9 mouse cellular contexts compared by ENCODE assay signal in the genomic region with DNA sequence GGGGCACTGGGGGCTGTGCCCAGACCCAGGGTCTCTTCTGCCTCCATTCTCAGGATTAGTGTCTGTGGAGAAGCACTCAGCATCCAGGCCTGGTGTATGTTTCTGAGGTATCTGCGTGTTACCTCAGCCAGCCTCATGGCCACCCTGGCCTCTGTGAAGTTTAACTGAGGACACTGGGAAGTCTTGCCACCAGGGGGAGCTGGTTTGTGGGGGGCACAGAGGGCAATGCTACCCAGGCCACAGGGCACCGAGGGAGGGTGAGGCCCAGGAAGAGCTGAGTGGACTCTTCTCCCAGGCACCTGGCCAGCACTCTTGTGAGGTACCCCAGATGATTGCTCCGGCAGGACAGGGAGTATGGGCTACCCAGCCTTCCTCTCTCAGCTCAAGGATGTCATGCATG. TPM values are rescaled to one million over a fixed set of nuclear protein-coding genes. Genes with fewer than 3 reads are reported as not detected.
A peak's percentile ranks its signal among the peaks of the same experiment; 100 is the strongest.
DNase-seq lines count a peak whose midpoint lies in the region; ATAC-seq and TF ChIP-seq lines count a peak whose summit lies in the region.
"Had no signal": no experiment of that assay in that cellular context is flagged by ENCODE, and none has a peak within 500 bp of the region (broad histone marks: within the 10 kb centered on the region; RNA-seq: fewer than 3 reads in every experiment).

No protein-coding gene starts in this region.

- peaks cover 3% of the 10 kb centered on the region for H3K4me1 ChIP-seq in thymus, adult 2 months (replicated peaks; ENCODE audit: control insufficient read depth, insufficient read depth, low read length)
- peaks cover 6% of the 10 kb centered on the region; the same call in 1 of the 2 replicates for H3K4me1 ChIP-seq in lung, embryonic 14.5 days (ENCODE audit: insufficient read depth)

- no peak overlapping the region for H3K4me3 ChIP-seq in thymus, adult 2 months (ENCODE audit: control insufficient read depth, insufficient read depth, low read length)
- no peak overlapping the region for H3K4me3 ChIP-seq in lung, embryonic 14.5 days (ENCODE audit: low read depth, low read length)

- 47% methylated on average over 3 of the region's 3 CpGs for WGBS in thymus, adult 2 months
- WGBS in lung, embryonic 14.5 days: 60% methylated on average over 3 of the region's 3 CpGs

- H3K27ac ChIP-seq in thymus, adult 2 months (ENCODE audit: control insufficient read depth, insufficient read depth, low read length): no peak overlapping the region
- no peak overlapping the region for H3K27ac ChIP-seq in lung, embryonic 14.5 days (ENCODE audit: low read depth)

- peak; percentile 75; the same call in 1 of the 2 replicates for TF ChIP-seq CTCF in thymus, adult 2 months (IDR thresholded peaks at IDR 0.05; ENCODE audit: borderline replicate concordance, control insufficient read depth, extremely low read depth, insufficient read depth, low read length, poor library complexity)
- TF ChIP-seq CTCF in lung, embryonic 14.5 days (IDR thresholded peaks at IDR 0.05; ENCODE audit: low read depth): peak; percentile 71

- ATAC-seq in lung, embryonic 14.5 days (ENCODE audit: insufficient read depth): no peak

- H3K4me2 ChIP-seq in lung, embryonic 14.5 days: no peak overlapping the region

- no peaks in the 10 kb centered on the region for H3K9me3 ChIP-seq in lung, embryonic 14.5 days (ENCODE audit: low read depth, low read length)

- peak; percentile 55 for DNase-seq in gastrocnemius, postnatal 14 days
- DNase-seq in gastrocnemius, adult 8-10 months (ENCODE audit: low spot score in 2 of 2): no peak
- peak; percentile 34 for DNase-seq in thymus, adult 2 months
- DNase-seq in thymus, adult 18-20 months: no peak
- DNase-seq in lung, embryonic 14.5 days: no peak
- DNase-seq in thymus, postnatal 36 days: peak; percentile 28 to 48
- DNase-seq in layer of hippocampus, postnatal 14 days (ENCODE audit: low spot score in 2 of 2): no peak
- no peak for DNase-seq in left cerebral cortex, adult 11 months (ENCODE audit: low spot score)
- DNase-seq: layer of hippocampus, adult 9-11 months had no signal

- no peak overlapping the region for H3K9ac ChIP-seq in lung, embryonic 14.5 days

- intact Hi-C loops in gastrocnemius, postnatal 14 days (cut with DNase I; ENCODE audit: low total_unique reads): no loop called here

- H3K36me3 ChIP-seq in thymus, adult 2 months (ENCODE audit: control insufficient read depth, insufficient read depth, low read length): no peaks in the 10 kb centered on the region
- H3K36me3 ChIP-seq in lung, embryonic 14.5 days (ENCODE audit: insufficient read depth): no peaks in the 10 kb centered on the region

- no peaks in the 10 kb centered on the region for H3K27me3 ChIP-seq in thymus, adult 2 months (ENCODE audit: control insufficient read depth, insufficient read depth, low read length)
- no peaks in the 10 kb centered on the region for H3K27me3 ChIP-seq in lung, embryonic 14.5 days (ENCODE audit: insufficient read depth, low read length)

- TF ChIP-seq POLR2A in thymus, adult 2 months (IDR thresholded peaks at IDR 0.05; ENCODE audit: control insufficient read depth, extremely low read depth, insufficient read depth, low read length, poor library complexity): no peak

RNA-seq across cellular contexts. Expression of gene Selenon, which starts 31.5 kb away (rescaled TPM):
- total RNA-seq in gastrocnemius, postnatal 14 days (2021): 10 to 100 TPM; 16.4 to 18.5 TPM
- 1 to 10 TPM; 2.8 to 3.8 (median 3.2) TPM for total RNA-seq in gastrocnemius, adult 8-10 months (2022)
- 7.9 and 9.1 TPM in 2 replicates for polyA plus RNA-seq in thymus, adult 2 months (2012; rRNA removed)
- polyA plus RNA-seq in lung, embryonic 14.5 days (2014; fragmentation: Nextera tagmentation; extraction: Ambion mirVana): 49.5 and 62.0 TPM in 2 replicates
- total RNA-seq in layer of hippocampus, postnatal 14 days (2021): 10 to 100 TPM; 16.6 to 18.0 TPM

RNA-seq across cellular contexts. Expression of gene Mtfr1l, which starts 48.3 kb away (rescaled TPM):
- total RNA-seq in gastrocnemius, postnatal 14 days (2021): 100 to 1,000 TPM; 113 to 118 TPM
- total RNA-seq in gastrocnemius, adult 8-10 months (2022): 100 to 1,000 TPM; 129 to 173 (median 151) TPM
- 69.2 and 77.3 TPM in 2 replicates for polyA plus RNA-seq in thymus, adult 2 months (2012; rRNA removed)
- 119 and 125 TPM in 2 replicates for polyA plus RNA-seq in lung, embryonic 14.5 days (2014; fragmentation: Nextera tagmentation; extraction: Ambion mirVana)
- total RNA-seq in layer of hippocampus, postnatal 14 days (2021): 10 to 100 TPM; 73.0 to 77.8 TPM

Comparison
In these comparisons a context has a peak if more than half of its experiments do, and no peak if none do; other contexts are left out.
1. DNase-seq: peak in gastrocnemius, postnatal 14 days (single experiment), thymus, adult 2 months (single experiment) and thymus, postnatal 36 days (2 of 2); none in gastrocnemius, adult 8-10 months (0 of 2), thymus, adult 18-20 months (0 of 2), lung, embryonic 14.5 days (single experiment), layer of hippocampus, postnatal 14 days (0 of 2) and left cerebral cortex, adult 11 months (single experiment).